Mouse (Mus musculus) NIH3T3 (cell line): ENCODE results near the gene Vstm5.
"Not testable (repeated sequence)": the region's sequence is repeated elsewhere in the genome, so short reads cannot be mapped to it uniquely, and the experiment has no call there.

Source experiments
- DNase-seq: peaks from one replicate; pipeline ENCODE4 v3.0.0-alpha.2; 2012; ENCODE audit warnings: low read depth

Vstm5 gene

DNA sequence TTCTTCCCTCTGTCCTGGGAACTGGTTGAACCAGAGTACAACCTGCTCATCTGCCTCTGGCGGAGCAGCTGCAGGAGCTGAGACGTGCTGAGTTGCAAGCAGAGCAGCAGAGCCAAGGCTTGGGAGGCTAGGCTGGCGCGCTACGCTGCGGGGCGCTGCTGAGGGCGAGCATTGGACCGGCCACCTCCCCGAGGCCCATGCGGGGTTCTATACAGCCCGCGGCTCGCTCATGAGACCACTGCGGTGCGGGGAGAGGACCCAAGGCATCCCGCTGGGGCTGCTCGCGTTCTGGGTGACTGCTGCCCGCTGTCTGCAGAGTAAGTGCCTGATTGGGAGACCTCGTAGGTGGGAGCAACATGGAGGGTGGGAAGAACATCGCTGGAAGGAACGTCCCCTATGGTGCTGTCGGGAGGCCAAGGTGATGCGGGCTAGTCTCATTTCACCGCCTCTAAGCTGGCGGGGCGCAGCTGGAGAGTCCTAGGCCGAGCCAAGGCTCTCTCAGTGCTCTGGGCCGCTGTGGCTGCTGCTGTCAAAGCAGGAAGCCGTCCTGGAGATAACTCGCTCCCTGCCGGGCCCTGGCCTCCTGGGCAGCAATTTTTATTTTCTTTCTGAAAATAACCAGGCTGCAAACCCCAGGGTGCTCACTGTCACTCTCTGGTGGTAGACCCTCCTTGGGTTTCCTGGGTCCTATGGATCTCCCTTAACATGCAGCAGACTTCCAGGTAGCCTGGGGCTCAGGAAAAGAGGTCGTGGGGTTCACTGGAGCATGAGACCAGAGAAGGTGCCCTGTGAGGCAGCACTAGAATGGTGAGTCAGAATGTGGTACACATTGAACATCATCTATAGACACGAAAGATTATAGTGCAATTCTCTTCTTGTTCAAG, at the start of gene Vstm5:
TSS of gene Vstm5 (plus strand) at position 4 of the 884 bp plus-strand sequence.
- peak; percentile 63 for DNase-seq

DNA sequence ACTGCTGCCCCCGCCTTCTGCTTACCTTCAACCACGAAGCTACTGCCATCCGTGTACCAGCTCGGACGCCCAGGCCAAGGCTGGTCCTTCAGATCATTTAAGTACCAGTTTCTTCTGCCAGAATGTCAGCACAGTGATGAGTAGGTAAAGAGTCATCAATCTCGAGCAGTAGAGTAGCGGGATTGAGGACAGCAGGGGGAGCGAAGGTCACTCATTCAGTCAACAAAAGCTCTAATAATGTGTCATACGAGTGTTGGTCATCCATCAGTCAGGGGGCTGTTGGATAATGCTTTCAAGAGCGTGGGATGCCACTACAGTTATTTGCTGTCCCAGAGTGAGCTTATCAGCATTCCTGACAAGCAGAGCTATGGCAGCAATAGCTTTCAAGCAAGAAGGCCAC, 44.0 kb upstream of the Vstm5 start:
- not testable (repeated sequence) for DNase-seq

DNA sequence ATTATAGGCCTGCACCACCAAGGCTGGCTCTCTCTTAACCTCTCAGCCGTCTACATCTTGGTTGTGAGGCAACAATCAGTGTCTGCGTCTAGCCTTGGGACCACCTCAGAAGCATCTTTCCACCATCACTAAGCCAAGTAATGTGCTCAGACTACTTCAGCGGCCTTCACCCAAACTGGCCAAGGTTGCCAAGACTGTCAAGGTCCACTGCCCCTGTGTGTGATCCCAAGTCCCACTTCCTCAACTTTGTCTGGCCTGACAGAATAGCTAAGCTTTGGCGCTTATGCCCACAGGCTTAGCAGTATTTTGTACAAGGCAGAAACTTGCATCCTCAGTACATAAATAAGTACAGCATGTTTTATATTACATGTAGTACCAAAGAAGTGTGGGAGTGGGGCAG, 32.2 kb upstream of the Vstm5 start:
- DNase-seq = no peak

DNA sequence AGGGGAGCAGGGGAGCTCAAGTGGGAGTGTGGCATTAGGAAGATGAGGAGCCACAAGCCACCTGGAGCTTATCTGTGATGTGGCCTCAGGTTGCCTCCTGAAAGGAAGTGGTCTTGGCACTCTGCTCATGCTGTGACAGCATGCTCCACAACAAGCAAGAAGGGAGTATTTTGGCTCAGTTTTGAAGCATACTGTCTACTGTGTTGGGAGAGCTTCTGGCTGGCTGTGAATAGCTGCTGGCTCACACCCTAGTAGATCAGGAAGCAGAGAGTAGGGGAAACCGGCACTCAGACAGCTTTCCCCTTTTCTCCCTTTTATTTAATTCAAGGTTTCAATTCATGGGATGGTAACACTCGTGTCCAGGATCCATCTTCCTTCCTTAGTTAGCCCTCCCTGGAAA, 29.5 kb upstream of the Vstm5 start:
- DNase-seq = no peak

DNA sequence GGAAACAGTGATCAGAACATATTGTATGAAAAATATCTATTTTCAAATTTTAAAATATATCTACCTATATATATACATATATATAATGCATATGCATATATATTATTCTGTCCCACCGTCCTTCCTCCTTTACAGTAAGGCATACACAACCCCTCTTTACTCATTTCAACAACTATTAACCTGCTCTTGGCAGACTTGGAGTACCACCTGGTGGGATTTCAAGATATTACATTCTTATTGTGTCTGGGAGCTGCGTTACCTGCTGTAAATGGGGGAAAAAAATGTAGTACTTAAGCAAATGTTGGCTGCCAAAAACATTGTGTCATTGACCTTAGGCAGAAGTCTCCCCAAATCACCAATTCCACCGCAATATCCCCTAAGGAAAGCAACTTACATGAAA, 27.0 kb upstream of the Vstm5 start:
- DNase-seq = no peak

DNA sequence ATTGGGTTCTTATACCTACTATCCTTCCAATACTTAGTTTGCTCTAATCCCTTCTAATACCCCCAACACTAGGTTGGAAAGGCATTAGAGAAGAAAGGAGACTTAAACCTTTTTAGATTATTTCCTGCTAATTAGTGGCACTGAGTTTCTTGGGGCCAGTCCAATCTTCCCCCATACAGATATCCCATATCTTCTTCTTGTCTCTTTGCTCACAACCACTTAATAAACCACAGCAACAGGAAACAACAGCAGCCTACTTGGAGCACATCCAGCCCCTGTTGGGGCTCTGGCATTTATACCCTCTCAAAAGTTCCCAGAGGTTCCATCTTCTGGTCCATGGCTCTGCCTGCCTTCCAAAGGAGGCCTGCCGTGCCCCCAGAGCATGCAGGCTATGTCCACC, 25.1 kb upstream of the Vstm5 start:
- no peak for DNase-seq

DNA sequence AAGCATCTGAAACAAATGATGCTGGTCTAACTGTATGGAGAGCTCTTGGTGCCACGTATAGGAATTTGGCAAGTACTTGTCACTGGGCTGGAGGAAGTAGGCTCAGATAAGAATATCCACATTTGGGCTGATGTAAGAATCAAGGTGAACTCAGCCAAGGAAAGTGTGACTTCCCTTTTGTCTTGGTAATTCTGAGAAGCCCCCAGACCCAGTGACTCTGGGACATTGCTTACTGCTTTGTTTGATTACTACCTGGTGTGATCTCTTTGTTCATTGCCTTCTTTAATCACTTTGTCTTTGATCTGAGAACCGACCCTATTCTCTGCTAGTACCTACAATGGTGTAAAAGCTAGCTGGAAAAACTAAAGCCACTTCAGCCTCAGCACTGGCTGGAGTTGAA, 13.9 kb upstream of the Vstm5 start:
- no peak for DNase-seq

DNA sequence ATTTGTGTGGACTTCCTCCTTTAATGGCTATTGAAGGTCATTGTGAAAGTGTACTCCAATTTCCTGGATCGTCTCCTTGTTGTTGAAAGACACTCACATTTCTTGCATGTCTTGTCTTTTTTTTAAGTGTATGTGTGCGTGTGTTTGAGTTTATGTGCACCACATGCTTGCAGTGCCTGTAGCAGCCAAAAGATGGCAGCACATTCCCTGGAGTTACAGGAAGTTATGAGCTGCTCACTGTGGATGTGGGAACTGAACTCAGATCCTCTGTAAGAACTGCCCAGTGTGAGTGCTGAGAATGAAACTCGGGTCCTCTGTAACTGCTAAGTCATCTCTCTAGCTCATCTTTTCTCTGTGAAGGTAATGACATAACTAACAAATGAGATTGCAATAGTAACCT, 6.4 kb upstream of the Vstm5 start:
- peak; percentile 6 for DNase-seq

DNA sequence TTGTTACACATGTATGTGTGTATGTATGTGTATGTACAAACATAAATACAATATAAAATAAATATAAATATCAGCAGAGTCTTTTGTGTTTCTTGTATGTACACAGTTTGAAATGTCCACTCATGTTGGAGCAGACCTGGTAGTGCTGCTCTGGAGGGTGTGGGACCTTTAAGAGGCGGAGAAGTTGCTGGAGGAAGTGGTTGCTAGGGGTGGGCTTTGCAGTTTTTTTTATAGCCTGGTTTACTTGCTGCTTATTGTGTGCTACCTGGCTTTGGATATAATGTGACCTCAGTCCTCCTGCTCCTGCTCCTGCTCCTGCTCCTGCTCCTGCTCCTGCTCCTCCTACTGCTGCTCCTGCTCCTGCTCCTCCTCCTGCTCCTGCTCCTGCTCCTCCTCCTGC, 5.2 kb upstream of the Vstm5 start:
- no peak for DNase-seq

DNA sequence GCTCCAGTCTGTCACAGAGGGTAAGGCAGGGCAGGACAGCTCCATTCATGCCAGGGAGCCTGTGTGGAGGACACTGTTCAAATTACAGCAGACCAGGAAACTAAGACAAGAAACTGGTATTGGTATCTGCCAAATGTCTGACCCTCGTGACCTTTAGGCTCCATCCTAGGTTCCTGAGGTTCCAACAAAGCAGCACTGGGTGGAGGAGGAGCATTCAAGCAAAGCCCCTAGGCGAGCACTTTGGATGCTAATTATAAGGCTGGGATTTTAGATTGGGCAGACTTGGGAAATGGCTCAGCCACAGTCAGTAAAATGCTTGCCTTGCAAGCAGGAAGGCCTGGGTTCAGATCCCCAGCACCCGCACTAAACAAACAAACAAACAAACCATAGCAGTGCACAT, 2.9 kb upstream of the Vstm5 start:
- no peak for DNase-seq

DNA sequence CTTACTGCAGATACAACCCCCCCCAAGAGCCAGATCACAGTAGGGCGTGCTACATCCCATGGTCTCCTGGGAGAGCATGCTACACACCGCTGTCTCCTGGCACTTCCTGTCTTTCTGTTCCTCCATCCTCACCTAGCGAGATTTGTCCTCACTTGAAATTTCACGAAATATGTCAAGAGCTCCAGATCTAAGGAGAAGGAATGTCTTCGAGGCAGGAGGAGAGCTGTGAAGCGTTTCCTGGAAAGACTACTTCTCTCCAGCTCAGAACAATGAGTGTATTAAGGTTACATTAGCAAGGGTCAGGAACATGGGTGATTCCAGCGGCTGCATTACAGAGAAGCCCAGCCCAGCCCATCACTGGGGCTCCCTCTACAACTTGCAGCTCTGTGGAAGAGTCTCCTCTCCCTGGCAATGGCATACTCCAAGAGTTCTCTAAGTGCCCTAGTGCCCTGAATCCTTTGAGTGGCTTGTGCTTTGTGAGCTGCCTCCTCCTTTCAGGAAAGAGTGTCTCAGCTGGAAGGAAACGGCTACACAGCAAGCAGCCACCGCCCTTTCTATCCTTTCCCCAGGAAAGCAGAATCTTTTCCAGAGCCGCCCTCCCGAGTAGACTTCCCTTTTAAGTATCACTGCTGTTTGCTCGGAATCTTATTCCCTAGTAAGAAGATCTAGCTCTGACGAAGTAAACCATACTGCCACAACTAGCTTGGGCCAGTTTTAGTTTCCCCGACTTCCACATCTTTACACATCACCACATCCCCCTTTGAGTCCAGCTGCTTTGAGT, 1.1 kb upstream of the Vstm5 start:
- DNase-seq = no peak

DNA sequence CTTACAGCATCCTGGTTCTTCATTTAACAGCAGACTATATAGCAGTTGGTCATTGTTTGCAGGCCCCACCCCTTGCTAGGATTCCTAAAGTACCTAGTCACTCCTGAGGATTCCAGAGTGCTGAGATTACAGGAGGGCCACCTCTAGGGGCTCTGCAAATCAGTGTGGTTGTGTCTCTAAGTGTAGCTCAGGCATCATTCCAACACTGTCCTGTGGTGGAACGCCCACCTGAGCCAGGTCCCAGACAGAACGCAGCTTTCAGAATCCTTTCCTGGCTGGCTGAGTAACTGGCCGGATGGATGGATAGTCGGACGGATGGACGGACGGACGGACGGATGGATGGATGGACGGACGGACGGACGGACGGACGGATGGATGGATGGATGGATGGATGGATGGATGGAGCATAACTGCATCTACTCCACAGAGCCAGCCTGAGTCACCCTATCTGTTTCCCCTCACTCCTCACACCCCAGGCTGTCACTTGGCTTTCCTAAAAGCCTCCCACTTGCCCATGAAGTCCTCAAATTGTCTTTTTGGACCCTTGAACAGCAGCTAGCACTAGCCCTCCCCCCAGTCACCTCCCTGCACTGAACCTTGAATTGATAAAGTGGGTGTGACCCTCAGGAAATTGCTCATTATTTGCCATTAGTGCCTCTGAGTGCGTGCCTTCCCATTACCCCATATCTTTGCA, 401 bp upstream of the Vstm5 start:
- peak; percentile 60 for DNase-seq

DNA sequence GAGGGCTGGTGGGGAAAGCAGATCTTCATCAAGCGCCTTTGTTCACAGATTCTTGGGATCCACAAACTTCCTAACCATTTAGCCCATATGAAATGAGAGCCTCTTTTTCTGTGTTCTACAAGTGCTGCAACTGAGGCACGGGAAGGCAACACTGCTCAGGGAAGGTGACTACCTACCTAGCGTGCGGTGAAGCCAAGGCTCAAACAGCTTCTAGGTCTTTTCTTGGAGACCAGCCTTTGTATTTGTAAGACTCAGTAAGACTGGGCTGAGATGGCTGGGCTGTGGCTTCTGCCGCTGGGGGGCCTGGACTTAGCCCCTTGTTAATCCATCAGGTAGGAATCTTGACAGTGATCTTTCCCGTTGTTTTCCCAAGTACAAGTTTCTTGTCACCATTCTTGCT, 1.2 kb downstream of the Vstm5 start:
- no peak for DNase-seq

DNA sequence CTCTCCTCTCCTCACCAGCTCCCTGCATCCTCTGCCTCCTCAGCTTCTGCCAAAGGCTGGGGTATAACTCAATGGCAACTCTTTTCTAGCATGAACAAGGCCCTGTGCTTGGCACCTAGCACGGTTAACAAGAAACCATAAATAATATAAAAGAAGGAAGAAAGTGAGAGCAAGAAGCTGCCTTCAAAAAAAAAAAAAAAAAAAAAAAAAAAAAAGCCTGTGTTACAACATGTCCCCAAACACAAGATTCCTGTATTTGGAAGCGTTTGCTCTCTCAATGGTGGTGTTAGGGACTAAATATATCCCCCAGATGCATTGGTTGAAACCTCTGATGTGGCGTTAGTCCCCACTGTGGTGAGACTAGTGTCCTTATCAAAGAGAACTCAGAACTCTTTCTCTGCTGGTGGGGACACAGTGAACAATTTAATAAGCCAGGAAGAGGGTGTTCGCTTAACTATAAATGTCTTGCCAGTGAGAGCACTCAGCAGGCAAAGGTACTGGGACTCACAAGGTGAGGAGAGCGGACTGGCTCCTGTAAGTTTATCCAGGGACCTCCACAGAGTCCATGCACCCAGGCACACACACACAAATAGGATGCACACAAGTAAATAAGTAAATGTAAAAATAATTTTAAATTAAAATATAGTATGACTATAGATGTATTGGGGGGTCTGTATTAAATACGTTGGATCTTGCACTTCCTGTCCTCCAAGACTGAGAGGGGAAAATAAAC, 2.2 kb downstream of the Vstm5 start:
- no peak for DNase-seq

DNA sequence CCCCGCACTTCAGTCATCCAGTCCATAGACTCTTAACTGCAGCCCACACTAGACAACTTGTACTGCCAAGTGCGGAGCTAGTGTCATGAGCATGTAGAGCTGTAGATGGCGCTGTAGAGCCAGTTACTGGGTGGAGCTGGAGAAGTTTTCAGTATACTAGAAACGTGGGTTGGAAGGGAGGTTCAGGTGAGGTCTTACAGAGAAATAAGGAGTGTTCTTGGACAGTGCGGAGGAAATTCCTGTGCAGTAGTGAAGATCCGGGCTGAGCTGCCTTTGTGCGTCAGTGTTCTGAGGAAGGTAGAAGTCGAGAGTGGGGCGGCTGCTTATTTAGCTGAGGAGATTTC, 2.7 kb downstream of the Vstm5 start:
- peak; percentile 60 for DNase-seq

DNA sequence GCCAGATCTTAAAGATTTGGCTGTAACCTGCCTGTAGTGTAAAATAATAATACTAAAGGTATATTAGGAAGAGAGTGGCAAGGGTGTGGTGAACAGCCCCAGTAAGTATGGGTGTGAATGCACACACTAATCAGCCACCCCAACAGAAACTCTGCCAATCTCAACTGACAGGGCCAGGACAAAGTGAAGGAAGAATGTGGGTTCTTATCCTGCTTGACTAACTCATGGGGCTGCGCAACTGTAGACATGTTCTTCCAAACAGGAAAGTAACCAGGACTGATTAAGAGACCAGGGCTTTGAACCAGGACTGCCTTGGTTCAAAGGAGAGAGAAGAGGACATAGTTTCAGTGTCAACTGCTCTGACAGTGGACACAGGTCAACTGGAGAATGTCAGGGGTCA, 3.3 kb downstream of the Vstm5 start:
- DNase-seq = no peak

DNA sequence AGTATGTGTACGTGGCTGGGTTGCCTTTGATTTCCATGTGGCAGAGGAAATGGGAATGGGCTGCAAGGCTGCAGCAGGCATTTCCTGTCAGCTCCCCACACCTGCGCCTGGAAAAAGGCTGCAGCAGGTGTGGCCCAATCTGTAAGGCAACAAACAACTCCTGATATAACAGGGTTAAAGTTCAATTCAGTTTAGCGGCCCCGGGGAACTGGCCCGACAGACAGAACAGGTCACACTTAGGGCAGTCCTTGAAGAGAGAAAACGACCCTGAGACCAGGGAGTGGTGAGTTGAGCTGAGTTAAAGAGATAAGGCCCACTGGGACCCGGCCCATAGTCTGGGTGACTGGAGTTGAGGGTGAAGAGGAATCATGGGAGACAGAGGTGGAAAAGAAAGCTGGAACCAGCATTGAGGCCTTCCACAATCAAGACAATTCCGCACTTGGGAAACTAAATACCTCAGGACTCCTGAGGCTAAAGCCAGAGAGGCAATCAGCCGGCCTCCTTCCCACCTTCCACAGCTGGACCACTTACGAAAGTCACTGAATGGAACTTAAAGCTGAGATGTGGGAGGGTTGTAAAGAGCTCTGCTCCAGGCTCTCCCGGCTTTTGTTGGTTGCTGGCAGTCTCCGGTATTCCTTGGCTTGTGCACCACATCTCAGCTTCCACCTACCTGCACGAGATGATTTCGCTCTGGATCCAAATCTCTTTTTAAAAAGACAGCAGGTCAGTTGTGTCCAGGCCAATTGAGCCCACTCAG, 6.7 kb downstream of the Vstm5 start:
- no peak for DNase-seq

DNA sequence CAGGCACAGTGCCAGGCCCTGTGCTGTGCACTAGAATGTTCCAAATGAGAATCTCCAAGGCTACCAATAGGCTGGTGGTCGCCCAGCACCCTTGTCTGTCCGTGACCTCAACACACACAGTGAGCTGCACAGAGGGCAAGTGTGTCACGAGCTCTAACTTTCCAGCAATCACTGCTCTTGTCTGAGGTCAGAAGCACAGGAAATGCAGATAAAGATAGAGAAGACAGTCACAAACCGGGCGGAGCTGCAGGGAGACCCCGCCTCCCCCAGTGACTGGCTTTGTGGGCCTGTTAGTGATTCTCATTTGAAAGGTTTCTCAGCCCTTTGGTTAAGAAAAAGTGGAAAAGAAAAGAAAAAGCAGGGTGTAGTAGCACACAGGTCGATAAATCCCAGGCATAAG, 11.5 kb downstream of the Vstm5 start:
- no peak for DNase-seq

DNA sequence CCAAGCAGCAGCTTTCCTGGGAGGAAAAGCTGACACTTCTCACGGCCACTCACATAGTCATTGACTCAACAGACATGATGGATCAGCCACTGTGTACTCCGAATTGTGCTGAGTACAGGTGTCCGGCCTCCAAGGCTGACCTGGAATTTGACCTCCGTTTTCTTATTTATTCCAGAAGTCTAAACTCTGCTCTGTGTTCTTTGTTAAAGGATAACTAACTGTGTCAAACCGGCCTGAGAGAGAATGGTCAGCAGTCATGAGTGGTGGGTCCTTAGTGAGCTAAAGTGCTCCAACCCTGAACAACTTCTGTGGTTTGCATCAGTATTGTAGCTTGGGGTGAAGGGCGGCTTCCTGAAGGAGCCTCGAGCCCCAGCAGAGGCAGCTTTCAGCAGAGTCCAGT, 13.4 kb downstream of the Vstm5 start:
- DNase-seq = no peak

DNA sequence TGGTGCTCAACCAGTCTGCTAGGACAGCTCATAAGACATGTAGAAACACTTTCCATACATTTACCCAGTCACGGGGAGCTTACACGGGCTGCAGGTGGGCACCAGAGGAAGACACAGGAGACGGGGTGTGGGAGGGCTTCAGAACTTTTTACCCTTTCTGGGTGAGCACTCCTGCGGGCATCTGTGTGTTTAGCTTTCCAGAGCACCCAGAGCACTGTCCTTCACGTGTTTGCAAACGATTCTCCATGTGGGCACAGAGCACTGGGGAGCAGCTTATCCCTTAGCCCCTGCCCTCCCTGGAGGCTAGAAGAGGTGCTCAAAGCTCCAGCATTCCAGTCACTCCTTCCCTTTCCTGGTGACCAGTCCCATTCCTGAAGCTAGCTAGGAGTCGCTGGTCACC, 15.7 kb downstream of the Vstm5 start:
- DNase-seq = no peak

DNA sequence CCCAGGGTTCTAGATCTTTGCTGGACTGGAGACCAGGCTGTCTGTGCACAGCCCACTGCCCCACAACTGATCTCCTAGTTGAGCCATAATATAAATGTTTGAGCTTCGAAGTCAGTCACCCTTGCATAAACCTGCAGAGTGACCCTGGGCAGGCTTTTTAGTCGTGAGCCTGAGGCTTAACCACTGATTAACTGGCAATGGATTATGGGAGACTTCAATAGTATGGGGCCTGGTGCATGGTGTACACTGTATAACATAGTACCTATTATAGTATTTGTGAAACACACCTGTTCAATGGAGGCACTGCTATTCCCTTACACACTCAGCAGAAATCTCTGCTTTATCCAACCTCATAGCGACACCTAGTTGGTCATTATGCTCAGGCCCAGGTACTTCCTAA, 17.4 kb downstream of the Vstm5 start:
- no peak for DNase-seq

DNA sequence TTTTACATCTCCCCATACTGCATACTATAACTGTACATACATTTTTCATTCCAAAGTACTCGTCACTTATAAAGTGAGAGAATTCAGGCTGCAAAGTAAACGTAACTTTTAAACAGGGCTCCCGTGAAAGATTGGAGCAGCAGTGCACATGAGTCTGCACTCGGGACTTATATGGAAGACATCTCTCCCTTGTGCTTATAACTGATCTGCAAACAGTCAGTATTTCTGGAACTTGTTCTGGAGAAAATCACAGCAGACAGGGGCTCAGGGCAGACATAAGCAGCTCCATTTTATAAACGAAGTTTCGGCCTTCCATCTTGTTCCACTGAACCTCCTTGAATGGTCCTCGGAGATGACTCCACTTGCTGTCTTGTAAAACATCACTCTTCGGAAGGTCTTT, 23.1 kb downstream of the Vstm5 start:
- DNase-seq = no peak
